Mouse (Mus musculus) lung, adult 10 weeks (tissue): Measurements from ENCODE around the gene 4933407L21Rik. TPM values are rescaled to one million over a fixed set of nuclear protein-coding genes. Genes with fewer than 3 reads are reported as not detected.

Experiments used
- polyA plus RNA-seq: library from polyadenylated mRNA; stranded (reverse); fragments of 350-450 nt; fragmentation: Illumina TruSeq; extraction: RNeasy Lipid Tissue Mini Kit (QIAGEN cat#74804); gene quantifications from one replicate; pipeline ENCODE4 v1.2.3, GENCODE M21; 2014; ENCODE audit warnings: low read depth, low replicate concordance; ENCODE audit not compliant: insufficient read depth

The 4933407L21Rik gene
- polyA plus RNA-seq = not detected

GRCm38 (mm10) chr1:85928057-85928687, at the start of gene 4933407L21Rik:
4933407L21Rik (plus strand) TSS chr1:85928483.

GRCm38 (mm10) chr1:85894231-85894747, 34.0 kb upstream of the 4933407L21Rik start, which contains the start of gene Itm2c:
Itm2c (plus strand) TSS chr1:85894281.

GRCm38 (mm10) chr1:85960873-85961272, 32.6 kb downstream of the 4933407L21Rik start, which contains the start of gene Gpr55:
Gpr55 (minus strand) TSS chr1:85961007.

Other genes with a start within 250 kb of the 4933407L21Rik start
- gene A630001G21Rik, start 149.8 kb upstream of the 4933407L21Rik start, polyA plus RNA-seq = 4.8 TPM
- 60.7 TPM for gene Cab39, start 135.0 kb upstream of the 4933407L21Rik start, polyA plus RNA-seq
- 128 TPM for gene Itm2c, start 34.2 kb upstream of the 4933407L21Rik start, polyA plus RNA-seq
- gene Gpr55, start 32.5 kb downstream of the 4933407L21Rik start, polyA plus RNA-seq = 0.50 TPM
- gene Spata3, start 88.3 kb downstream of the 4933407L21Rik start, polyA plus RNA-seq = not detected
- 0.25 TPM for gene 2810459M11Rik, start 117.4 kb downstream of the 4933407L21Rik start, polyA plus RNA-seq
- gene Psmd1, start 135.9 kb downstream of the 4933407L21Rik start, polyA plus RNA-seq = 44.3 TPM
- gene Htr2b, start 183.5 kb downstream of the 4933407L21Rik start, polyA plus RNA-seq = 0.79 TPM
- not detected for gene Gm21972, start 205.2 kb downstream of the 4933407L21Rik start, polyA plus RNA-seq
- gene Armc9, start 226.3 kb downstream of the 4933407L21Rik start, polyA plus RNA-seq = 3.0 TPM